Mouse (Mus musculus): Measurements from ENCODE around the gene 4930524J08Rik. TPM values are rescaled to one million over a fixed set of nuclear protein-coding genes. Genes with fewer than 3 reads are reported as not detected.

The 4930524J08Rik gene
- polyA plus RNA-seq, 1 experiment = 10.2 TPM

DNA sequence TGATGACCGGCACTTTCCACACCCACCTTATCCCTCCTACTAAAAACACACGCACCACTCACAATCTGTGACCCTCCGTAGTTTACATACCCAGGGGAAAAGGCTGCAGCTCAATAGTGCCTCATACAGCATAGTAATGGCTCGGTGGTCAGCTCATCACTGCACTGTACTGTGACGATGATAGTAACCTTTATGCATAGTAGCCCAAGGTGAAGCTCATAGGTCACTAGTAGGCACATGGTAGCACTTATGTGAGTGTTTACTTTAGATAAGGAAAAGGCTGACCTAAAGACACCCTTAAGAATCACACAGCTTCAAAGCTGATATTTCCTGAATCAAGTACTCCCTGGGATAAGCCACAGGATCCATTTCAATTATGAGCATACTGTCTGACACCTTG, 26.3 kb upstream of the 4930524J08Rik start:
- Histone ChIP-seq H3K79me3 (ENCODE audit: low read depth) (no peaks in the 10 kb centered on the region), H3K27me3 (ENCODE audit: control insufficient read depth, insufficient read depth, insufficient read length) (no peaks in the 10 kb centered on the region), H3K79me2 (ENCODE audit: control insufficient read depth, insufficient read depth) (no peaks in the 10 kb centered on the region), H3K36me3 (ENCODE audit: control insufficient read depth, insufficient read depth) (peaks cover 16% of the 10 kb centered on the region), H3K4me3 (ENCODE audit: insufficient read depth, poor library complexity, severe bottlenecking) (no peak overlapping the region), H3ac (ENCODE audit: control insufficient read depth, insufficient read length, low read depth) (no peak overlapping the region)
- no peak for TF ChIP-seq USF1 (IDR thresholded peaks at IDR 0.05; ENCODE audit: low read depth)
- TF ChIP-seq MYOD1 (IDR thresholded peaks at IDR 0.05; ENCODE audit: control insufficient read depth, insufficient read length, low read depth) = no peak
- TF ChIP-seq CEBPB (IDR thresholded peaks at IDR 0.05; ENCODE audit: low read depth) = no peak
- no peak for TF ChIP-seq FOSL1 (IDR thresholded peaks at IDR 0.05; ENCODE audit: insufficient read depth, low read length, poor library complexity, severe bottlenecking)
- no peak for TF ChIP-seq MYOG (IDR thresholded peaks at IDR 0.05; ENCODE audit: control insufficient read depth, extremely low read depth, insufficient read length)
- no peak for TF ChIP-seq MAX (IDR thresholded peaks at IDR 0.05)
- no peak for TF ChIP-seq CTCF (IDR thresholded peaks at IDR 0.05; ENCODE audit: control insufficient read depth, insufficient read depth, insufficient read length)

- Histone ChIP-seq H3K4me3 (ENCODE audit: insufficient read depth, poor library complexity, severe bottlenecking) (no peak overlapping the region), H3K27me3 (ENCODE audit: control insufficient read depth, insufficient read depth, insufficient read length) (no peaks in the 10 kb centered on the region), H3K79me3 (ENCODE audit: low read depth) (no peaks in the 10 kb centered on the region), H3ac (ENCODE audit: control insufficient read depth, insufficient read length, low read depth) (no peak overlapping the region), H3K79me2 (ENCODE audit: control insufficient read depth, insufficient read depth) (no peaks in the 10 kb centered on the region), H3K36me3 (ENCODE audit: control insufficient read depth, insufficient read depth) (peaks cover 27% of the 10 kb centered on the region)
- TF ChIP-seq MYOD1 (IDR thresholded peaks at IDR 0.05; ENCODE audit: control insufficient read depth, insufficient read length, low read depth) (no peak), CTCF (IDR thresholded peaks at IDR 0.05; ENCODE audit: control insufficient read depth, insufficient read depth, insufficient read length) (no peak), FOSL1 (IDR thresholded peaks at IDR 0.05; ENCODE audit: insufficient read depth, low read length, poor library complexity, severe bottlenecking) (no peak), MYOG (IDR thresholded peaks at IDR 0.05; ENCODE audit: control insufficient read depth, extremely low read depth, insufficient read length) (no peak), MAX (IDR thresholded peaks at IDR 0.05) (no peak), CEBPB (IDR thresholded peaks at IDR 0.05; ENCODE audit: low read depth) (no peak), USF1 (IDR thresholded peaks at IDR 0.05; ENCODE audit: low read depth) (no peak)
These were observed 25.0 kb upstream of the 4930524J08Rik start for GRCm38 (mm10) chr5:99953883-99954282.

- no peak for TF ChIP-seq FOSL1 (IDR thresholded peaks at IDR 0.05; ENCODE audit: insufficient read depth, low read length, poor library complexity, severe bottlenecking)
- TF ChIP-seq MAX (IDR thresholded peaks at IDR 0.05) = no peak
- no peak for TF ChIP-seq MYOD1 (IDR thresholded peaks at IDR 0.05; ENCODE audit: control insufficient read depth, insufficient read length, low read depth)
- no peak for TF ChIP-seq CEBPB (IDR thresholded peaks at IDR 0.05; ENCODE audit: low read depth)
- no peak for TF ChIP-seq USF1 (IDR thresholded peaks at IDR 0.05; ENCODE audit: low read depth)
- no peak for TF ChIP-seq MYOG (IDR thresholded peaks at IDR 0.05; ENCODE audit: control insufficient read depth, extremely low read depth, insufficient read length)
- TF ChIP-seq CTCF (IDR thresholded peaks at IDR 0.05; ENCODE audit: control insufficient read depth, insufficient read depth, insufficient read length) = no peak
- Histone ChIP-seq H3ac (ENCODE audit: control insufficient read depth, insufficient read length, low read depth) (no peak overlapping the region), H3K36me3 (ENCODE audit: control insufficient read depth, insufficient read depth) (peaks cover 74% of the 10 kb centered on the region), H3K27me3 (ENCODE audit: control insufficient read depth, insufficient read depth, insufficient read length) (no peaks in the 10 kb centered on the region), H3K79me3 (ENCODE audit: low read depth) (peaks cover 6% of the 10 kb centered on the region), H3K79me2 (ENCODE audit: control insufficient read depth, insufficient read depth) (peaks cover 14% of the 10 kb centered on the region), H3K4me3 (ENCODE audit: insufficient read depth, poor library complexity, severe bottlenecking) (no peak overlapping the region)
These were observed 20.2 kb upstream of the 4930524J08Rik start for GRCm38 (mm10) chr5:99958666-99959065.

- Histone ChIP-seq H3K36me3 (ENCODE audit: control insufficient read depth, insufficient read depth) (peaks cover 81% of the 10 kb centered on the region), H3K4me3 (ENCODE audit: insufficient read depth, poor library complexity, severe bottlenecking) (no peak overlapping the region), H3K79me3 (ENCODE audit: low read depth) (peaks cover 14% of the 10 kb centered on the region), H3ac (ENCODE audit: control insufficient read depth, insufficient read length, low read depth) (no peak overlapping the region), H3K79me2 (ENCODE audit: control insufficient read depth, insufficient read depth) (peaks cover 21% of the 10 kb centered on the region), H3K27me3 (ENCODE audit: control insufficient read depth, insufficient read depth, insufficient read length) (no peaks in the 10 kb centered on the region)
- no peak for TF ChIP-seq MYOD1 (IDR thresholded peaks at IDR 0.05; ENCODE audit: control insufficient read depth, insufficient read length, low read depth)
- no peak for TF ChIP-seq CTCF (IDR thresholded peaks at IDR 0.05; ENCODE audit: control insufficient read depth, insufficient read depth, insufficient read length)
- TF ChIP-seq USF1 (IDR thresholded peaks at IDR 0.05; ENCODE audit: low read depth) = no peak
- no peak for TF ChIP-seq FOSL1 (IDR thresholded peaks at IDR 0.05; ENCODE audit: insufficient read depth, low read length, poor library complexity, severe bottlenecking)
- no peak for TF ChIP-seq MAX (IDR thresholded peaks at IDR 0.05)
- TF ChIP-seq CEBPB (IDR thresholded peaks at IDR 0.05; ENCODE audit: low read depth) = no peak
- no peak for TF ChIP-seq MYOG (IDR thresholded peaks at IDR 0.05; ENCODE audit: control insufficient read depth, extremely low read depth, insufficient read length)
These were observed 19.5 kb upstream of the 4930524J08Rik start for GRCm38 (mm10) chr5:99959236-99959936.

DNA sequence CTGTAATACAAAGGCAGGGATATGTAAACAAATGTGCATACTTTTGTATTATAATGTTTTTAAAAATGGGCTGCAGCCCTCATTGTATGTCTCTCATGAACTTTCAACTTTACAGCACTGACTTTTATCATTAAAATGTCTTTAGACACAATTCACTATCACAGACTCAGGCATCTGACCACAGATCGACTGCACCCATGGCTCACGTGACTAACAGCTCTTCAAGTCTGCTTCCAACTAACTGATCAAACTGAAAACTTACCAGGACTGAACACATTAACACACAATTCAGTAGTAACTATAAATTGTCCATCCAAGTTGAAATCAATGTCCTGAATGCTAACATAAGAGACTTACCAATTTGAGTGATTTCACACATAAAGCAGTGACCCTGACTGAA, 18.9 kb upstream of the 4930524J08Rik start:
- Histone ChIP-seq H3K36me3 (ENCODE audit: control insufficient read depth, insufficient read depth) (peaks cover 87% of the 10 kb centered on the region), H3K27me3 (ENCODE audit: control insufficient read depth, insufficient read depth, insufficient read length) (no peaks in the 10 kb centered on the region), H3K79me3 (ENCODE audit: low read depth) (peaks cover 19% of the 10 kb centered on the region), H3K4me3 (ENCODE audit: insufficient read depth, poor library complexity, severe bottlenecking) (no peak overlapping the region), H3ac (ENCODE audit: control insufficient read depth, insufficient read length, low read depth) (no peak overlapping the region), H3K79me2 (ENCODE audit: control insufficient read depth, insufficient read depth) (peaks cover 27% of the 10 kb centered on the region)
- TF ChIP-seq CTCF (IDR thresholded peaks at IDR 0.05; ENCODE audit: control insufficient read depth, insufficient read depth, insufficient read length) (no peak), MAX (IDR thresholded peaks at IDR 0.05) (no peak), MYOG (IDR thresholded peaks at IDR 0.05; ENCODE audit: control insufficient read depth, extremely low read depth, insufficient read length) (no peak), FOSL1 (IDR thresholded peaks at IDR 0.05; ENCODE audit: insufficient read depth, low read length, poor library complexity, severe bottlenecking) (no peak)

All from C2C12 (cell line).